Mouse (Mus musculus) heart, embryonic 14.5 days (tissue): ENCODE results near the gene Ift46. TPM values are rescaled to one million over a fixed set of nuclear protein-coding genes. Genes with fewer than 3 reads are reported as not detected.

Experiments used
- ATAC-seq: fragments of 200-750 bp; cut with Nextera tagmentation; 2 replicates; pipeline ENCODE4 v1.8.0; 2017; ENCODE audit warnings: low read depth, moderate TSS enrichment; ENCODE audit not compliant: insufficient number of reproducible peaks, insufficient read depth, low FRiP score
- H3K27ac ChIP-seq, 2 experiments: fragments of 200-500 bp in 1 of 2; fragments of 300-500 bp in 1 of 2; sonication (generic) in 1 of 2; replicated peaks in 1 of 2; 2 replicates each; pipeline ENCODE4 v1.5.1; 2012 to 2014; ENCODE audit warnings: low read depth in 2 of 2, low read length in 2 of 2, control low read depth in 1 of 2, mild to moderate bottlenecking in 1 of 2, mixed read lengths in 1 of 2; ENCODE audit not compliant: control insufficient read depth in 1 of 2, insufficient read depth in 1 of 2
- H3K27me3 ChIP-seq: fragments of 300-500 bp; sonication (generic); 2 replicates; pipeline ENCODE4 v1.6.1; 2014; ENCODE audit warnings: mild to moderate bottlenecking, low read length, control low read depth; ENCODE audit not compliant: control insufficient read depth, insufficient read depth
- H3K36me3 ChIP-seq: fragments of 300-500 bp; sonication (generic); 2 replicates; pipeline ENCODE4 v1.6.1; 2014; ENCODE audit warnings: mild to moderate bottlenecking, control low read depth, low read length, mixed read lengths; ENCODE audit not compliant: control insufficient read depth, insufficient read depth
- H3K4me1 ChIP-seq, 2 experiments: fragments of 200-500 bp in 1 of 2; fragments of 300-500 bp in 1 of 2; sonication (generic) in 1 of 2; 2 replicates each; pipeline ENCODE4 v1.6.1; 2012 to 2014; ENCODE audit warnings: low read length in 2 of 2, control low read depth in 1 of 2, mixed read lengths in 1 of 2; ENCODE audit not compliant: control insufficient read depth in 2 of 2, insufficient read depth in 2 of 2
- H3K4me2 ChIP-seq: fragments of 300-500 bp; sonication (generic); 2 replicates; pipeline ENCODE4 v1.6.1; 2014; ENCODE audit warnings: mild to moderate bottlenecking, low read length
- H3K4me3 ChIP-seq, 2 experiments: fragments of 200-500 bp in 1 of 2; fragments of 300-500 bp in 1 of 2; sonication (generic) in 1 of 2; 2 replicates each; pipeline ENCODE4 v1.5.1; 2012 to 2014; ENCODE audit warnings: low read length in 2 of 2, mild to moderate bottlenecking in 2 of 2, control low read depth in 1 of 2, low read depth in 1 of 2, moderate library complexity in 1 of 2; ENCODE audit not compliant: control insufficient read depth in 1 of 2, insufficient read depth in 1 of 2
- H3K9ac ChIP-seq: fragments of 300-500 bp; sonication (generic); 2 replicates; pipeline ENCODE4 v1.6.1; 2014; ENCODE audit warnings: mild to moderate bottlenecking, low read length
- H3K9me3 ChIP-seq: fragments of 300-500 bp; sonication (generic); 2 replicates; pipeline ENCODE4 v1.6.1; 2016; ENCODE audit warnings: low read length, control low read depth; ENCODE audit not compliant: control insufficient read depth
- WGBS: fragments of 180-500 bp; shearing (Covaris S2); extraction: QIAGEN DNeasy Blood & Tissue Kit; methylation state at CpG from one replicate; pipeline ENCODE4 v1.1.7; 2014; 5-methylcytosine and 5-hydroxymethylcytosine counted together
- polyA plus RNA-seq: library from polyadenylated mRNA; unstranded; fragments of >200 nt; fragmentation: Nextera tagmentation; extraction: Ambion mirVana; gene quantifications from 2 replicates; pipeline ENCODE4 v1.2.1, GENCODE M21; 2014

Ift46 gene
- polyA plus RNA-seq, 1 experiment from 2014 or later, result 73.8 TPM

GRCm38 (mm10) chr9:44722575-44722974, 45.1 kb upstream of the Ift46 start:
- Histone ChIP-seq H3K4me3 (no peak overlapping the region), H3K9me3 (no peaks in the 10 kb centered on the region), H3K4me1 (peaks cover 43 to 66% of the 10 kb centered on the region in 2 experiments), H3K27me3 (no peaks in the 10 kb centered on the region), H3K9ac (0 out of 2 replicates have a peak overlapping the region, but pooled peaks have one; percentile 11), H3K27ac (peak overlapping the region; percentile 12 to 66; a peak in 2 of 4 replicates), H3K4me2 (no peak overlapping the region), H3K36me3 (peaks cover 31% of the 10 kb centered on the region; the same call in 1 of the 2 replicates)
- ATAC-seq, result no peak
- WGBS, result 63% methylated on average over 7 of the region's 7 CpGs

DNA sequence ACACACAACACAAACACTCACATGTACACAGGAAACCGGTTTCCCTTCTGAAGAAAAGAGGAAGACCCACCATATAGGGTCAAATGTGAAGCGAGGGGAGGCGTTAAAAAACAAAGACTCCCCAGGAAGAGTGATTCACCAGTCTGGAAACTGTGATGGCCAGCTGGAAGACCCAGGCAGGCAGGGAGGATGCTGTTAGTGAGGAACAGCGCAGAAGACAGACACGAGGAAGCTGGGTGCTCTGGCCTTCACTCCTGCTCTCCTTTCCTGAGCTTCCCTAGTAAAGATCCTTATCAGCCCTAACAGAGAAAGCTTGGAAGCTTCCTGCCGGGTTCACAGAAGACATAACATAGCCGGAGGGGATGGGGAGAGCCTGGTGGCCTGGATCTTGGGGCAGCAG, 44.7 kb upstream of the Ift46 start:
- Histone ChIP-seq H3K36me3 (peaks cover 27% of the 10 kb centered on the region; the same call in 1 of the 2 replicates), H3K4me2 (no peak overlapping the region), H3K4me1 (peaks cover 43 to 66% of the 10 kb centered on the region in 2 experiments), H3K27ac (peak overlapping the region; percentile 40 to 66), H3K9ac (peak overlapping the region; percentile 21; the same call in 1 of the 2 replicates), H3K27me3 (no peaks in the 10 kb centered on the region), H3K4me3 (no peak overlapping the region), H3K9me3 (no peaks in the 10 kb centered on the region)
- ATAC-seq, result no peak
- 37% methylated on average over 7 of the region's 7 CpGs for WGBS

GRCm38 (mm10) chr9:44723521-44724041, 44.1 kb upstream of the Ift46 start:
- no peak for ATAC-seq
- H3K27ac ChIP-seq, result peak overlapping the region; percentile 40 to 66; a peak in 3 of 4 replicates
- no peaks in the 10 kb centered on the region for H3K9me3 ChIP-seq
- H3K4me2 ChIP-seq, result no peak overlapping the region
- H3K36me3 ChIP-seq, result peaks cover 22% of the 10 kb centered on the region; the same call in 1 of the 2 replicates
- no peak overlapping the region for H3K4me3 ChIP-seq
- peaks cover 43 to 66% of the 10 kb centered on the region in 2 experiments for H3K4me1 ChIP-seq
- WGBS, result 38% methylated on average over 11 of the region's 11 CpGs
- peak overlapping the region; percentile 21; the same call in 1 of the 2 replicates for H3K9ac ChIP-seq
- H3K27me3 ChIP-seq, result no peaks in the 10 kb centered on the region

DNA sequence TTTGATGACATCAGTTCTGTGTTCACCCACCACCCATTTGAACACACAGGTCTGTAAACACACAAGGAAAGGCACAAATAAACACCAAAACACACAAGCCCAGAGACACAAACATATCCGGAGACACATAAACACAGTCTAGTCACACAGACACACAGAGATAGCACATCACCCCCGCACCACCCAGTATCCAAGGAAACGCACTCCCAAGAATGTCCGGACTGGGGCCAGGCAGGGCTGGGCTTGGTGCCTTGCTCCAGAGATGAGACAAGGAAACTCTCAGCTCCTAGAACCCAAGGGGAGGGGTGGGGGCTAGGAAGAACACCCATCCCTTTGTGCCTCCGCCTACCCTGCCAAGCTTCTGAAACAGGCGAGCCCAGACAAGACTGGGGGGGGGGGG, 43.5 kb upstream of the Ift46 start:
- Histone ChIP-seq H3K36me3 (peaks cover 22% of the 10 kb centered on the region; the same call in 1 of the 2 replicates), H3K9ac (peak overlapping the region; percentile 11; the same call in 1 of the 2 replicates), H3K27ac (0 out of 4 replicates have a peak overlapping the region, but pooled peaks of 1 of the 2 experiments have one; percentile 66), H3K4me1 (peaks cover 46 to 66% of the 10 kb centered on the region in 2 experiments), H3K27me3 (no peaks in the 10 kb centered on the region), H3K4me3 (no peak overlapping the region), H3K9me3 (no peaks in the 10 kb centered on the region), H3K4me2 (no peak overlapping the region)
- 56% methylated on average over 6 of the region's 6 CpGs for WGBS
- no peak for ATAC-seq

GRCm38 (mm10) chr9:44724665-44725064, 43.0 kb upstream of the Ift46 start:
- H3K4me2 ChIP-seq, result no peak overlapping the region
- H3K27ac ChIP-seq, result no peak overlapping the region
- ATAC-seq, result no peak
- H3K4me1 ChIP-seq, result peaks cover 46 to 61% of the 10 kb centered on the region in 2 experiments
- peaks cover 22% of the 10 kb centered on the region; the same call in 1 of the 2 replicates for H3K36me3 ChIP-seq
- H3K9ac ChIP-seq, result no peak overlapping the region
- H3K27me3 ChIP-seq, result no peaks in the 10 kb centered on the region
- H3K9me3 ChIP-seq, result no peaks in the 10 kb centered on the region
- WGBS, result 53% methylated on average over 2 of the region's 2 CpGs
- no peak overlapping the region for H3K4me3 ChIP-seq

GRCm38 (mm10) chr9:44726431-44727146, 41.1 kb upstream of the Ift46 start:
- Histone ChIP-seq H3K27me3 (no peaks in the 10 kb centered on the region), H3K9ac (0 out of 2 replicates have a peak overlapping the region, but pooled peaks have one; percentile 14), H3K27ac (peak overlapping the region in 1 of 2 experiments; percentile 12; a peak in 1 of 4 replicates), H3K9me3 (no peaks in the 10 kb centered on the region), H3K4me1 (peaks cover 38 to 47% of the 10 kb centered on the region in 2 experiments), H3K36me3 (peaks cover 22% of the 10 kb centered on the region; the same call in 1 of the 2 replicates), H3K4me2 (no peak overlapping the region), H3K4me3 (no peak overlapping the region)
- no peak for ATAC-seq
- 39% methylated on average over 10 of the region's 10 CpGs for WGBS

GRCm38 (mm10) chr9:44727441-44727840, 40.3 kb upstream of the Ift46 start:
- Histone ChIP-seq H3K4me2 (no peak overlapping the region), H3K9ac (0 out of 2 replicates have a peak overlapping the region, but pooled peaks have one; percentile 14), H3K4me3 (no peak overlapping the region), H3K4me1 (peaks cover 35 to 42% of the 10 kb centered on the region in 2 experiments), H3K36me3 (peaks cover 22% of the 10 kb centered on the region; the same call in 1 of the 2 replicates), H3K27ac (no peak overlapping the region), H3K27me3 (no peaks in the 10 kb centered on the region), H3K9me3 (no peaks in the 10 kb centered on the region)
- 78% methylated on average over 5 of the region's 5 CpGs for WGBS
- no peak for ATAC-seq
